Mouse (Mus musculus) thymus, adult 2 months (tissue): ENCODE measurements around the gene Galnt12. TPM values are rescaled to one million over a fixed set of nuclear protein-coding genes. Genes with fewer than 3 reads are reported as not detected.

ENCODE experiments used
- DNase-seq: peaks from one replicate; pipeline ENCODE4 v3.0.0; 2021
- H3K27ac ChIP-seq: fragments of 200-500 bp; 2 replicates; pipeline ENCODE4 v1.5.1; 2012; ENCODE audit warnings: low read length, control low read depth; ENCODE audit not compliant: control insufficient read depth, insufficient read depth
- H3K27me3 ChIP-seq: fragments of 200-500 bp; 2 replicates; pipeline ENCODE4 v1.6.1; 2012; ENCODE audit warnings: mild to moderate bottlenecking, low read length, moderate library complexity, mixed read lengths; ENCODE audit not compliant: control insufficient read depth, insufficient read depth
- H3K36me3 ChIP-seq: fragments of 200-500 bp; 2 replicates; pipeline ENCODE4 v1.6.1; 2012; ENCODE audit warnings: mild to moderate bottlenecking, low read length, moderate library complexity; ENCODE audit not compliant: control insufficient read depth, insufficient read depth
- H3K4me1 ChIP-seq: fragments of 200-500 bp; replicated peaks from 2 replicates; pipeline ENCODE4 v1.6.1; 2012; ENCODE audit warnings: low read length; ENCODE audit not compliant: control insufficient read depth, insufficient read depth
- H3K4me3 ChIP-seq: fragments of 200-500 bp; 2 replicates; pipeline ENCODE4 v1.5.1; 2012; ENCODE audit warnings: mild to moderate bottlenecking, low read length, control low read depth, moderate library complexity; ENCODE audit not compliant: control insufficient read depth, insufficient read depth
- CTCF ChIP-seq: fragments of 200-500 bp; IDR thresholded peaks from 2 replicates; pipeline ENCODE4 v1.5.1; 2012; ENCODE audit warnings: mild to moderate bottlenecking, control low read depth, low read length, moderate library complexity, borderline replicate concordance; ENCODE audit not compliant: control insufficient read depth, poor library complexity, insufficient read depth; ENCODE audit errors: extremely low read depth
- POLR2A ChIP-seq: fragments of 200-500 bp; IDR thresholded peaks from 2 replicates; pipeline ENCODE4 v1.6.1; 2012; ENCODE audit warnings: mild to moderate bottlenecking, low read length, control low read depth, moderate library complexity; ENCODE audit not compliant: control insufficient read depth, poor library complexity, insufficient read depth; ENCODE audit errors: extremely low read depth
- WGBS: fragments of 180-500 bp; shearing (Covaris S2); methylation state at CpG from one replicate; pipeline ENCODE4 v1.1.7; 2018; 5-methylcytosine and 5-hydroxymethylcytosine counted together
- polyA plus RNA-seq: library from polyadenylated mRNA; depleted of rRNA; stranded (reverse); fragments of >200 nt; gene quantifications from 2 replicates; pipeline ENCODE4 v1.2.3, GENCODE M21; 2012

Galnt12 gene
- polyA plus RNA-seq, 1 experiment, result 34.9 TPM

GRCm38 (mm10) chr4:47060900-47061299 lies 30.8 kb upstream of the Galnt12 start:
- TF ChIP-seq CTCF (no peak), POLR2A (no peak)

GRCm38 (mm10) chr4:47075054-47075453 lies 16.7 kb upstream of the Galnt12 start:
- H3K36me3 ChIP-seq, result no peaks in the 10 kb centered on the region
- no peaks in the 10 kb centered on the region for H3K27me3 ChIP-seq
- H3K4me3 ChIP-seq, result no peak overlapping the region
- DNase-seq, result no peak
- H3K27ac ChIP-seq, result no peak overlapping the region
- TF ChIP-seq CTCF (no peak), POLR2A (no peak)
- 38% methylated on average over 2 of the region's 2 CpGs for WGBS
- no peaks in the 10 kb centered on the region for H3K4me1 ChIP-seq

More at GRCm38 (mm10) chr4:47060900-47061299, 30.8 kb upstream of the Galnt12 start:
- Histone ChIP-seq H3K4me3 (no peak overlapping the region), H3K36me3 (no peaks in the 10 kb centered on the region), H3K4me1 (peaks cover 7% of the 10 kb centered on the region), H3K27me3 (peaks cover 3% of the 10 kb centered on the region; the same call in 1 of the 2 replicates), H3K27ac (no peak overlapping the region)
- WGBS, result 61% methylated on average over 1 of the region's 1 CpGs
- no peak for DNase-seq

GRCm38 (mm10) chr4:47079997-47080646 lies 11.6 kb upstream of the Galnt12 start:
- TF ChIP-seq POLR2A (no peak), CTCF (no peak)
- 38% methylated on average over 17 of the region's 17 CpGs for WGBS
- Histone ChIP-seq H3K36me3 (no peaks in the 10 kb centered on the region), H3K27ac (no peak overlapping the region), H3K27me3 (no peaks in the 10 kb centered on the region), H3K4me3 (no peak overlapping the region), H3K4me1 (no peaks in the 10 kb centered on the region)
- DNase-seq, result no peak

GRCm38 (mm10) chr4:47080647-47081010 lies 11.1 kb upstream of the Galnt12 start:
- no peaks in the 10 kb centered on the region for H3K4me1 ChIP-seq

GRCm38 (mm10) chr4:47083824-47084223 lies 7.9 kb upstream of the Galnt12 start:
- H3K4me1 ChIP-seq, result no peaks in the 10 kb centered on the region
- DNase-seq, result no peak
- 95% methylated on average over 7 of the region's 7 CpGs for WGBS
- no peak overlapping the region for H3K27ac ChIP-seq
- H3K36me3 ChIP-seq, result no peaks in the 10 kb centered on the region
- TF ChIP-seq CTCF (no peak), POLR2A (no peak)
- no peak overlapping the region for H3K4me3 ChIP-seq
- H3K27me3 ChIP-seq, result no peaks in the 10 kb centered on the region

More at GRCm38 (mm10) chr4:47080647-47081010, 11.1 kb upstream of the Galnt12 start:
- H3K27me3 ChIP-seq, result no peaks in the 10 kb centered on the region
- no peak for DNase-seq
- 36% methylated on average over 4 of the region's 4 CpGs for WGBS
- no peaks in the 10 kb centered on the region for H3K36me3 ChIP-seq
- no peak overlapping the region for H3K27ac ChIP-seq
- H3K4me3 ChIP-seq, result no peak overlapping the region
- TF ChIP-seq CTCF (no peak), POLR2A (no peak)

- Histone ChIP-seq H3K27ac (no peak overlapping the region), H3K27me3 (no peaks in the 10 kb centered on the region), H3K36me3 (no peaks in the 10 kb centered on the region), H3K4me1 (peaks cover 14% of the 10 kb centered on the region), H3K4me3 (no peak overlapping the region)
- no peak for DNase-seq
- TF ChIP-seq CTCF, result no peak
- no peak for TF ChIP-seq POLR2A
- 95% methylated on average over 7 of the region's 7 CpGs for WGBS
Measured at GRCm38 (mm10) chr4:47088671-47089070, 3.0 kb upstream of the Galnt12 start.
